ENCODE assay signal across 20 mouse cellular contexts in genomic region chr8:99736190-99736589, GRCm38 (mm10).
"Had no signal": no experiment of that assay in that cellular context is flagged by ENCODE, and none has a peak within 500 bp of the region (broad histone marks: within the 10 kb centered on the region; RNA-seq: fewer than 3 reads in every experiment).

No protein-coding gene starts in this region.

- H3K9me3 ChIP-seq: limb, embryonic 10.5 days; limb, embryonic 13.5 days; liver, embryonic 12.5 days; liver, embryonic 15.5 days; midbrain, embryonic 12.5 days; midbrain, embryonic 15.5 days; neural tube, embryonic 12.5 days; neural tube, embryonic 15.5 days had no signal

- H3K4me2 ChIP-seq: limb, embryonic 13.5 days; liver, embryonic 12.5 days; liver, embryonic 15.5 days; midbrain, embryonic 12.5 days; midbrain, embryonic 15.5 days; neural tube, embryonic 12.5 days; neural tube, embryonic 15.5 days had no signal

- ATAC-seq: liver, embryonic 12.5 days; midbrain, embryonic 15.5 days had no signal

- H3K4me1 ChIP-seq: limb, embryonic 10.5 days; limb, embryonic 13.5 days; liver, embryonic 12.5 days; liver, embryonic 15.5 days; midbrain, embryonic 12.5 days; midbrain, embryonic 15.5 days; neural tube, embryonic 12.5 days; neural tube, embryonic 15.5 days had no signal

- H3K27me3 ChIP-seq: limb, embryonic 13.5 days; liver, embryonic 12.5 days; liver, embryonic 15.5 days; midbrain, embryonic 12.5 days; midbrain, embryonic 15.5 days; neural tube, embryonic 12.5 days; neural tube, embryonic 15.5 days had no signal

- H3K27ac ChIP-seq: limb, embryonic 10.5 days; limb, embryonic 13.5 days; liver, embryonic 12.5 days; liver, embryonic 15.5 days; midbrain, embryonic 12.5 days; midbrain, embryonic 15.5 days; neural tube, embryonic 12.5 days; neural tube, embryonic 15.5 days; stomach, postnatal 0 days had no signal

- H3K9ac ChIP-seq: limb, embryonic 13.5 days; liver, embryonic 12.5 days; liver, embryonic 15.5 days; midbrain, embryonic 12.5 days; midbrain, embryonic 15.5 days; neural tube, embryonic 12.5 days; neural tube, embryonic 15.5 days had no signal

- DNase-seq: kidney, adult 9 months; kidney, postnatal 14 days; kidney, postnatal 4 days; liver; lung, adult 2 months; lung, postnatal 14 days; lung, postnatal 4 days; right cerebral cortex, adult 18-20 months; right cerebral cortex, postnatal 14 days; right cerebral cortex, postnatal 4 days; thymus, postnatal 25 days had no signal

- H3K4me3 ChIP-seq: limb, embryonic 10.5 days; limb, embryonic 13.5 days; liver, embryonic 12.5 days; liver, embryonic 15.5 days; midbrain, embryonic 12.5 days; midbrain, embryonic 15.5 days; neural tube, embryonic 12.5 days; neural tube, embryonic 15.5 days had no signal

- H3K36me3 ChIP-seq: limb, embryonic 10.5 days; limb, embryonic 13.5 days; liver, embryonic 12.5 days; liver, embryonic 15.5 days; midbrain, embryonic 12.5 days; midbrain, embryonic 15.5 days; neural tube, embryonic 12.5 days; neural tube, embryonic 15.5 days had no signal
